In the genomic region with DNA sequence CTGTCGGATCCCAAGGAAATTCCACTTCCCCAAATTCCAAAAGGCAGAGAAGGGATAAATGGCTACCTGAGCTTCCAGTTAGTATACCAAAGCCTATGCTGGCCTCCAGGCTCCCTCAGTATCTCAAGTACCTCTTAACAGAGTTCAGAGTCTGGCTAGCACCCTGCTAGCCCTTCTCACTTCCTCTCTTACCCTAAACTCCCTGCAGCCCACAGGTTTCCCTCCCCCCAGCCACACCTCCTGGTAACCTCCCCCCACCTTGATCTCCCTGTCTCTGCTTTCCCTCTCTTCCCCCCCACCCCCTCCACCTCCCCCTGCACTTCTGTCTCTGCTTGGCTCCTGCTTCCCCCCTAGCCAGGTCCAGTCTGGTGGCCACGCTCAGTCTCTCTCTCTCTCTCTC, we compare ENCODE assay signal across 21 mouse cellular contexts. TPM values are rescaled to one million over a fixed set of nuclear protein-coding genes. Genes with fewer than 3 reads are reported as not detected.
"Had no signal": no experiment of that assay in that cellular context is flagged by ENCODE, and none has a peak within 500 bp of the region (broad histone marks: within the 10 kb centered on the region; RNA-seq: fewer than 3 reads in every experiment).

No protein-coding gene starts in this region.

- H3K4me3 ChIP-seq: kidney, embryonic 15.5 days; limb, embryonic 12.5 days; limb, embryonic 15.5 days; midbrain, embryonic 12.5 days; myocyte; neural tube, embryonic 13.5 days had no signal

- H3K9me3 ChIP-seq: kidney, embryonic 15.5 days; limb, embryonic 12.5 days; limb, embryonic 15.5 days; midbrain, embryonic 12.5 days; neural tube, embryonic 13.5 days had no signal

- H3K27ac ChIP-seq: kidney, embryonic 15.5 days; limb, embryonic 12.5 days; limb, embryonic 15.5 days; liver, embryonic 14.5 days; macrophage; midbrain, embryonic 12.5 days; neural tube, embryonic 13.5 days had no signal

- ATAC-seq: liver, postnatal 0 days; lung, postnatal 0 days; midbrain, embryonic 16.5 days had no signal

- H3K9ac ChIP-seq: kidney, embryonic 15.5 days; limb, embryonic 12.5 days; limb, embryonic 15.5 days; liver, embryonic 14.5 days; liver, postnatal 0 days; lung, embryonic 14.5 days; midbrain, embryonic 12.5 days; neural tube, embryonic 13.5 days had no signal

- H3K4me2 ChIP-seq: kidney, embryonic 15.5 days; limb, embryonic 12.5 days; limb, embryonic 15.5 days; liver, embryonic 11.5 days; lung, embryonic 14.5 days; midbrain, embryonic 12.5 days; neural tube, embryonic 13.5 days had no signal

- H3K27me3 ChIP-seq: limb, embryonic 12.5 days; limb, embryonic 15.5 days; neural tube, embryonic 13.5 days had no signal

- DNase-seq: kidney, adult 11 months; kidney, adult 8-10 months; kidney, postnatal 10 days; kidney, postnatal 4 days; left cerebral cortex, postnatal 4 days; liver, postnatal 0 days; lung, embryonic 14.5 days; thymus, adult 18-20 months; thymus, postnatal 25 days had no signal

- H3K36me3 ChIP-seq: kidney, embryonic 15.5 days; limb, embryonic 15.5 days had no signal

RNA-seq across cellular contexts. Expression of a gene that starts 18.8 kb away (rescaled TPM):
- total RNA-seq: monocyte, adult 5-6 weeks had no signal

RNA-seq across cellular contexts. Expression of a gene that starts 19.9 kb away (rescaled TPM):
- polyA plus RNA-seq: limb, embryonic 15.5 days; lung, embryonic 14.5 days; macrophage; midbrain, embryonic 16.5 days; myocyte had no signal

RNA-seq across cellular contexts. Expression of a gene that starts 20.9 kb away (rescaled TPM):
- polyA plus RNA-seq: macrophage had no signal
